Mouse (Mus musculus): ENCODE measurements around the gene Sbno2.

DNA sequence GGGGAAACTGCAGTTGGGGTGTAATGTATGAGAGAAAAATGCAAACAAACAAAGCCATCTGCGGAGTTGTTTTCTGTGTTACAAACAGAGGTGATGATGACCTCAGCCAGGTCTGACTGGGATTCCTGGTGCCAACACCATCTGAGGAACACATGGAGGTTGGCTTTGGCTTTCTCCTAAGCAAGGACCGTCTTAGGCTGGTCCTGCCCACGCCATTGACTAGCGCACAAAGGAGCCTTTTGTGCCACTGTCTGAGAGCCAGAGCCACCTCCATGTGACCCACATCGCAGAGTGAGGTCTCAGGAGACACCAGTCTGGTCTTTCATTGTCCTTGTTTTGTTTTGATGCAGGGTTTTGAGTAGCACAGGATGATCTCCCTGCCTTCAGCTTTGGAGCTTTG lies 57.0 kb downstream of the Sbno2 start:
- TF ChIP-seq POLR2A (IDR thresholded peaks at IDR 0.05; ENCODE audit: borderline replicate concordance, insufficient read depth, low read length) (no peak), CTCF (IDR thresholded peaks at IDR 0.05; ENCODE audit: borderline replicate concordance, insufficient read depth, low read depth, low read length) (no peak)
